Mouse (Mus musculus): Measurements from ENCODE around the gene Raly. TPM values are rescaled to one million over a fixed set of nuclear protein-coding genes. Genes with fewer than 3 reads are reported as not detected.

Raly gene
- polyA plus RNA-seq, 1 experiment: 135 TPM

DNA sequence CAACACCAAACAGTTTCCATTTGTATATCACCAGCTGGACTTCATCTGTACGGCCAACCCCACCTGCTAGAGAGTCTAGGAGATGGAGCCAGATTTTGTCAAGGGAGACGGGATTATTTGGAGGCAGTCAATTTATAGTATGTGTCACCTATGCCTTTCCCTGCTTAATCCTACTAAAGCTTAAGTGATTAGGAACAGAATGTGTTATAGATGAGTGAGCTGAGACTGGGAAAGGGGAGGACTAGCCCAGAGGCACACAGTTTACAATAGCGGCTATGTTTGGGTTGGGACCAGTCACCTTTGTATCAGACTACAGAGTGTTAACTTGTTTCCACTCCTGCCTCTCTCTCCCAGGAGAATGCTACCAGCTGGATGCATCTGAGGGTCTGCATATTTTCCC lies 11.2 kb upstream of the Raly start:
- Histone ChIP-seq H3K4me1 (ENCODE audit: control insufficient read depth, insufficient read depth, low read length) (peaks cover 2% of the 10 kb centered on the region; the same call in 1 of the 2 replicates), H3K4me3 (ENCODE audit: insufficient read depth, low read length) (no peak overlapping the region), H3K27ac (ENCODE audit: insufficient read depth, low read length) (no peak overlapping the region)
- no peak for TF ChIP-seq POLR2A (IDR thresholded peaks at IDR 0.05; ENCODE audit: extremely low read depth, insufficient read depth, low read length)
- no peak for TF ChIP-seq CTCF (IDR thresholded peaks at IDR 0.05; ENCODE audit: extremely low read depth, insufficient read depth, low read length)

DNA sequence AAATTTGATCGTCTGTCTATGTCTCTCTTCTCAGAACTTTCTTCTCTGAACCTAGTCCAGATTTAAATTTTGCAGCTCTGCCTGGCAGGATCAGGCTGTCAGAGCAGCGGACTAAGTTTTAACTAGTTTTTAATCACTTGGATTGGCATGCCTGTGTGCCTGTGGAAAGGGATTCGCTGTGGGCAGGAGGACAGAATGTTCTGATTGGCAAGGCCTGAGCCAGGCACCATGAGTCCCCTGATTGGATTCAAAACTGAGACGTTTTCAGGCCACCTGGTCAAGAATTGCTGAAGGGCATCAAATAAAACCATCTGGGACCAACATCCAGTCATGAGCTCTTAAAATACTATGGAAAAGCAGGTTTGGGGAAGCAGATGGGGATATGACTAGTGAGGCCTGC lies 8.5 kb upstream of the Raly start:
- TF ChIP-seq POLR2A (IDR thresholded peaks at IDR 0.05; ENCODE audit: extremely low read depth, insufficient read depth, low read length): no peak
- no peak for TF ChIP-seq CTCF (IDR thresholded peaks at IDR 0.05; ENCODE audit: extremely low read depth, insufficient read depth, low read length)
- H3K27ac ChIP-seq (ENCODE audit: insufficient read depth, low read length): no peak overlapping the region
- peaks cover 4% of the 10 kb centered on the region for H3K4me1 ChIP-seq (ENCODE audit: control insufficient read depth, insufficient read depth, low read length)
- H3K4me3 ChIP-seq (ENCODE audit: insufficient read depth, low read length): no peak overlapping the region

DNA sequence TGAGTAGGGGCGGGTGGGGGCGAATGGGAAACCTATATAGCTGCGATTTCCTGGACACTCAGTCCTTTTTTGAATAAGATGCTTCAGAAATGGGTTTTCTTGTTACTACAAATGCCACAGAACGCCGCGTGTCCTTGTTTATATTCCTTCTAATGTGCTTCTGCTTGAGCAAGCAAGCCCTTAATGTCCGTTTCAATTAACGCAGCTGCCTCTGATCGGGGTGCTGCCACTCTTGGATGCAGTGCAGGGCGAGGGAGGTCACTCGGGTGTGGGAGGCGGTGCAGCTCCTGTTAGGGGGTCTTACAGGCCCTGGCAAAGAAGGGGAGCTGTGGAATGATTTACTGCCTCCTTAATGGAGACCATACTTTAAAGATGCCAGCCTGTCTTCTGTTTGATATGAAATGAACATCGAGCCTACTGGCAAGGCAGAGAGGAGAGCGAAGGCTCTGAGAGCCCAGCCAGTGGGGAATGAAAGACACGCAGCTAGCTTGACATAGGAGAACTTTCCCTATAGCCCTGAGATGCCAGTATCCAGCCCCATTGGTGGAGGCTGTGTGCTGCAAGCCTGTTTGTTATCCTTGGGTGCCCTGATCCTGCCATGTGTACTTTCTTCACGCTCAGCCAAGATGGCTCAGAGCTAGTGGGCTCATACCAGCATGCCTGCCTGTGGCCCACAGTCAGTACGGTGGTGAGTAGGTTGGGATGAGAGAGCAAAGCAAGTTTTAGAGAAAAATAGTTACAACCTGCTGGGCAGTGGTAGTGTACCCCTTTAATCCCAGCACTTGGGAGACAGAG lies 7.8 kb upstream of the Raly start:
- Histone ChIP-seq H3K4me3 (ENCODE audit: insufficient read depth, low read length) (no peak overlapping the region), H3K27ac (ENCODE audit: insufficient read depth, low read length) (no peak overlapping the region), H3K4me1 (ENCODE audit: control insufficient read depth, insufficient read depth, low read length) (peaks cover 4% of the 10 kb centered on the region)
- no peak for TF ChIP-seq POLR2A (IDR thresholded peaks at IDR 0.05; ENCODE audit: extremely low read depth, insufficient read depth, low read length)
- TF ChIP-seq CTCF (IDR thresholded peaks at IDR 0.05; ENCODE audit: extremely low read depth, insufficient read depth, low read length): no peak

DNA sequence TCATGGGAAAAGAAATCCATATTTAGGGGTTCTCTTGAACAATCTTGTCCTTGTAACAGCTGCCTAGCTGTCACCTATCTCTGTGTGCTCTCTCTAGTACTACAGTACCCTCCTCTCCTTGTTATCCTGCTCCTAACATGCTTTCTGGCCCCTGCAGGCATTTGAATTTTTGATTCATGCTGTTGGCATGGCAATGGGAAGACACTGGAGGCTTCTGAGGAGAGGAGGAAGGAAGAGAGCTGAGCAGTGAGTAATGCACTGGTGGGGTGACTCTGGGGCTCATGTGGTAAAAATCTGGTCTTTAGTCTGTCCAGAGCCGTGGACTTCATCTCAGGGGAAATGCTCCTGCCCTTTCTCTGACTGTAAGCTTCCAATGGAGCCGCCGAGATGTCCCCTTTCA lies 5.6 kb upstream of the Raly start:
- TF ChIP-seq POLR2A (IDR thresholded peaks at IDR 0.05; ENCODE audit: extremely low read depth, insufficient read depth, low read length) (no peak), CTCF (IDR thresholded peaks at IDR 0.05; ENCODE audit: extremely low read depth, insufficient read depth, low read length) (no peak)
- Histone ChIP-seq H3K27ac (ENCODE audit: insufficient read depth, low read length) (no peak overlapping the region), H3K4me1 (ENCODE audit: control insufficient read depth, insufficient read depth, low read length) (peaks cover 3% of the 10 kb centered on the region)

DNA sequence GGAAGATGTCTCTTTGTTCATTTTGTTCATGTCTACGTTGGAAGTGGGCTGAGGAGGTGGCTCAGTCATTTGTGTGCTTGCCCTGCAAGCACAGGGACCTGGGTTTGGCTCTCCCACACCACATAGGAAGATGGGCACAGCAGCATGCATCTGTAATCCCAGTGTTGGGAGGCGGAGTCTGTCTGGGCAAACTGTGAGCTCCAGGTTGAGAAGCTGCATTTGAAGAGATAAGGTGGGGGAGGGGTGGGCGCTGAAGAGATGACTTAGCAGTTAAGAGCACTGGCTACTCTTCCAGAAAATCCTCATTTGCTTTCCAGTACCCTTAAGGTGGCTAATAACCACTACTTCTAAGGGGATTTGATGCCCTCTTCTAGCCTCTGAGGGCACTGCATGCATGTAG lies 4.7 kb upstream of the Raly start:
- no peak overlapping the region for H3K27ac ChIP-seq (ENCODE audit: insufficient read depth, low read length)
- H3K4me3 ChIP-seq (ENCODE audit: insufficient read depth, low read length): no peak overlapping the region
- H3K4me1 ChIP-seq (ENCODE audit: control insufficient read depth, insufficient read depth, low read length): peaks cover 3% of the 10 kb centered on the region
- TF ChIP-seq CTCF (IDR thresholded peaks at IDR 0.05; ENCODE audit: extremely low read depth, insufficient read depth, low read length): no peak
- TF ChIP-seq POLR2A (IDR thresholded peaks at IDR 0.05; ENCODE audit: extremely low read depth, insufficient read depth, low read length): no peak

More for the DNA sequence above, 5.6 kb upstream of the Raly start:
- no peak overlapping the region for H3K4me3 ChIP-seq (ENCODE audit: insufficient read depth, low read length)

DNA sequence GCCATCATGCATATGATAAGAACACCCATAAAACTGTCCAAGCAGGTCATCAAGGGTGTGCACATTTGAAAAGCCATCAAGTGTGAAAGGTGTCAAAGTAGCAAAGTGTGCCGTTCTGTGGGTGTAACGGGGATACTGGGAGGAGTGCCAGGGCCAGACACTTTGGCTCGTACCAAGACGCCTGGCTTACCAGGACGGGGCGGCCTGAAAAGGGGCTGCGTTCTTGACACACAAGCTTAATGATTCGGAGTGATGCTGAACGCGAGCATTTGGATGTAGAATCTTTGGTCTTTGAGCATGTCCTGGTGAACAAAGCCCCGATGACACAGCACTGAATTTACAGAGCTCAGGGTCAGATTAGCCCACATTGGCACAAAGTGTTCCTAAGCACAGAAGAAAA lies 4.1 kb upstream of the Raly start:
- Histone ChIP-seq H3K4me3 (ENCODE audit: insufficient read depth, low read length) (no peak overlapping the region), H3K27ac (ENCODE audit: insufficient read depth, low read length) (no peak overlapping the region), H3K4me1 (ENCODE audit: control insufficient read depth, insufficient read depth, low read length) (peaks cover 3% of the 10 kb centered on the region)
- TF ChIP-seq POLR2A (IDR thresholded peaks at IDR 0.05; ENCODE audit: extremely low read depth, insufficient read depth, low read length) (no peak), CTCF (IDR thresholded peaks at IDR 0.05; ENCODE audit: extremely low read depth, insufficient read depth, low read length) (no peak)

DNA sequence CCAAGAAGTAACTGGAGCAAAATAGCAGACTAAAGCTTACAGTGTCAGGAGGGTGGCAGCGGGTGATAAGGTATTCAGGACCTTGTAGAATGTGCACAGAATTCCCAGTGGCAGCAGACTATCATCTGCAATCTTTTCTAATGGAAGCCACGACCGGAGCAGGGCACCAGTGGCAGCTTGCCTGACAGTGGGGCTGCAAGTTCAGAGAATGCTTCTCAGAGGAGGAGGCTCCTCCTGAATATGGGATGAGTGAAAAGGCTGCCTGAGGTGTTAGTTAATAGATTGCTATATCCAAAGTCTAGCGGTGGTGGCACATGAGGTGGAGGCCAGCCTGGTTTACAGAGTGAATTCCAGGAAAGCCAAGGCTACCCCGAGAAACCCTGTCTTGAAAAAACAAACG lies 1.5 kb upstream of the Raly start:
- Histone ChIP-seq H3K4me1 (ENCODE audit: control insufficient read depth, insufficient read depth, low read length) (peaks cover 6% of the 10 kb centered on the region), H3K27ac (ENCODE audit: insufficient read depth, low read length) (no peak overlapping the region), H3K4me3 (ENCODE audit: insufficient read depth, low read length) (no peak overlapping the region; the same call in 1 of the 2 replicates)
- no peak for TF ChIP-seq CTCF (IDR thresholded peaks at IDR 0.05; ENCODE audit: extremely low read depth, insufficient read depth, low read length)
- TF ChIP-seq POLR2A (IDR thresholded peaks at IDR 0.05; ENCODE audit: extremely low read depth, insufficient read depth, low read length): no peak

DNA sequence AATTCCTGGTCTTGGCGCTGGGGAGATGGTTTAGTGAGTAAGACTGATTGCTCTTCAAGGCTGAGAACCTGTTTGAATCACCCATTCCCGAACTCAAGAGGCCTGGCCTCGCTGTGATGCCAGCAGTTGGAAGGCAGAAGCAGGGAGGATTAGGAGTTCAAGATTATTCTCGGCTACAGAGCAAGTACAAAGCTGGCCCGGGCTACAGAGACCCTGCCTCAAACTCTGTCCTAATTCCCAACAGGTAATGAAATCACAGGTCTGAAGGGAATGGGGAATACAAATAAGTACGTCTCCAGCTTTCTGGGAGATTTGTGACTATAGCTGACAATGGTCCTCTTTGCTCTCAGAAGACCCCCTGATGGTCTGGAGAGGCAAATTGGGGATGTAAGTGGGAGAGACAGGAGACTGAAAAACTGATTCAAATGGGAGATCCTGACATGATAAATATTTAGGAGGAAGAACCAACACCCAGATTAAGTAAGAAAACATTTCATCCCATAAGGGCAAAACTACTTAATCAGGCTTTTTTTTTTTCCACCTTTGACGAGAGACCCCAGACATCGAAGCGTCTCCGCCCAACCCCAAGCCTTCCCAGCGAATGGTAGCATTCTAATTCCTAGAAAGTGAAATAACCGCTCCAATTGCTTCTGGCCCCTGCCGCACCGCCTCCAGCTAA lies 780 bp upstream of the Raly start:
- no peak overlapping the region for H3K27ac ChIP-seq (ENCODE audit: insufficient read depth, low read length)
- TF ChIP-seq POLR2A (IDR thresholded peaks at IDR 0.05; ENCODE audit: extremely low read depth, insufficient read depth, low read length) (no peak), CTCF (IDR thresholded peaks at IDR 0.05; ENCODE audit: extremely low read depth, insufficient read depth, low read length) (no peak)
- peaks cover 6% of the 10 kb centered on the region for H3K4me1 ChIP-seq (ENCODE audit: control insufficient read depth, insufficient read depth, low read length)
- peak overlapping the region; percentile 41 for H3K4me3 ChIP-seq (ENCODE audit: insufficient read depth, low read length)

DNA sequence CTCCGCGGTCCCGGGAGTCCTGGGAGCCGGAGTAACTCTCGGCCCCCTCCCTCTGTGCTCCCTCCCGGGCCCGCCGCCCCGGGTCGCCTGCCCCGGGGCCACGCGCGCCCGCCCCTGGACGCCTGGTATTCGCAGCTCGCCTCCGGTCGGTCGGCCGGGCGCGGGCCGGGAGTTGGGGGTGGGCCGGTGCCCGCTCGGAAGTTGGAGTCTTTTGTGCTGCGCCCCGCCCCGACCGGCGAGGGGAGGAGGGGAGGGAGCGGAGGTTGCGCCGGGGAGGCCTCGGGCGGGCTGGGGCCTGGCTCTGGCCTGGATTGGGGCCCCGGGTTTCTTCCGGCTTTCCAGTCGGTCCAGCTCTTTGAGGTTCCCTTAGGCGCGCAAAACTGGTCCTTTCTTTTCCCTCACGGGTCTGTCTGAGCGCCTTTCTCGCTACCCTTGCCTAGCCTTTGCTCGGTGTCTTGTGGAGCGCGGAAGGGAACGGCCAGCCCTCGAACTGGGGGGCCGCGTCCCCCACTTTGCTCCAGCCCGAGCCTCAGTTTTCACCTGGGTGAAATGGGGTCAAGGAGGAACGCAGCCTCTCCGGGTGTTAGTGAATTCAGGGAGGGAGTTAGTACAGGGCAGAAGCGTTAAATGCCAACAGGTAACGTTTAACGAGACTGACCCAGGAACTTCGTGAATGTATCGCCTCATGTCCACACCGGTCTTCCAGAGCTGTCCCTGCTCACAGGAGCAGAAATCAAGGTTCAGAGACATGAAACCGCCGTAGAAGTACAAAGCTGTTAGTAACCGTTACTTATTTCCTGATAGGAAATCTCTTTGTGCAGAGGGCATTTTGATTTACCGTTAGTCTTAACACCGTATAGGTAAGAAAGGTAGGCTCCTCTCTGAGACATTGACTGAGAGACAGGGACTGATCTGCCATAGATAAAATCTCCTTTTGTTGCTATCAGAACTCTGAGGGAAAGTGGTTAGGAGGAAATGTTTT lies 1.1 kb downstream of the Raly start:
- Histone ChIP-seq H3K4me3 (ENCODE audit: insufficient read depth, low read length) (peak overlapping the region; percentile 41), H3K27ac (ENCODE audit: insufficient read depth, low read length) (peak overlapping the region; percentile 98), H3K4me1 (ENCODE audit: control insufficient read depth, insufficient read depth, low read length) (peaks cover 3% of the 10 kb centered on the region; the same call in 1 of the 2 replicates)
- TF ChIP-seq POLR2A (IDR thresholded peaks at IDR 0.05; ENCODE audit: extremely low read depth, insufficient read depth, low read length) (no peak), CTCF (IDR thresholded peaks at IDR 0.05; ENCODE audit: extremely low read depth, insufficient read depth, low read length) (no peak)
